Comparison of ENCODE assay signal across 18 mouse cellular contexts in the genomic region with DNA sequence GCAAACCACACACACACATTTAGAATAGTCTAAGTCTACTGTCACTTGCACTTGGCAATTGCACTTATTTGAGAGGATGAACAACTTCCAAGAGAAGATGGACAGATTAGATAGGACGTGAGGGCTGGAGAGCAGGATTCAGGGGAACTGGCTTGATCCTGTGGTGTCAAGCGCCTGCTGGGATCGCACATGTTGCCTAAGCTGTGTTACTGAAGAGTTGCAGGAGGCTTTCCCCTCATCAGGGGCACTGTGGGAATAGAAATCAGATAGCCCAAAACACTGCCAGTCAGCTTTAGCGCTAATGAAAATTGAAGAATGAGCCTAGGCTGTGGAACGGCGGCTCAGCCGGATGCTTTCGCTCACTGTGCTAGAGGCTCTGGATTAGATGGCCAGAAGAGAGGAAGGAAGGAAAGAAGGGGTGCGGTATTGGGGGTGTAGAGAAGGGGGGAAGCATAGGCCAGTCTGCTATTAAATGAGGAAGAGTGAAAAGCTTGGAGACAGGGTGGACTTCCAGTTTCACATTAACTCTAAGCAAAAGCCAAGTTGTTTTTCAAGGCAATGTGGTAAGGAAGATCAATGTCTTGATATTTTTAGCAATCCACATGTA. TPM values are rescaled to one million over a fixed set of nuclear protein-coding genes. Genes with fewer than 3 reads are reported as not detected.
A peak's percentile ranks its signal among the peaks of the same experiment; 100 is the strongest.
DNase-seq lines count a peak whose midpoint lies in the region; ATAC-seq lines count a peak whose summit lies in the region.
"Had no signal": no experiment of that assay in that cellular context is flagged by ENCODE, and none has a peak within 500 bp of the region (broad histone marks: within the 10 kb centered on the region; RNA-seq: fewer than 3 reads in every experiment).

No protein-coding gene starts in this region.

- H3K9ac ChIP-seq in hindbrain, embryonic 13.5 days, result no peak overlapping the region
- no peak overlapping the region for H3K9ac ChIP-seq in kidney, embryonic 16.5 days (replicated peaks; ENCODE audit: low read length)
- H3K9ac ChIP-seq: embryonic facial prominence, embryonic 12.5 days; neural tube, embryonic 15.5 days had no signal

- no peak overlapping the region for H3K4me2 ChIP-seq in hindbrain, embryonic 13.5 days
- H3K4me2 ChIP-seq in kidney, embryonic 16.5 days (replicated peaks; ENCODE audit: low read depth, low read length), result no peak overlapping the region
- H3K4me2 ChIP-seq: embryonic facial prominence, embryonic 12.5 days; neural tube, embryonic 15.5 days had no signal

- ATAC-seq in megakaryocyte, adult 5-6 weeks (ENCODE audit: poor library complexity, severe bottlenecking), result peak; percentile 89
- no peak for ATAC-seq in hindbrain, embryonic 13.5 days (ENCODE audit: low FRiP score)
- ATAC-seq in kidney, embryonic 16.5 days (ENCODE audit: low FRiP score, low TSS enrichment), result no peak
- ATAC-seq: forebrain, embryonic 14.5 days; midbrain, embryonic 16.5 days had no signal

- H3K9me3 ChIP-seq in hindbrain, embryonic 13.5 days, result no peaks in the 10 kb centered on the region
- no peaks in the 10 kb centered on the region for H3K9me3 ChIP-seq in kidney, embryonic 16.5 days (ENCODE audit: low read length)
- H3K9me3 ChIP-seq: embryonic facial prominence, embryonic 12.5 days; neural tube, embryonic 15.5 days had no signal

- no peaks in the 10 kb centered on the region for H3K4me1 ChIP-seq in hindbrain, embryonic 13.5 days (replicated peaks)
- no peaks in the 10 kb centered on the region for H3K4me1 ChIP-seq in kidney, embryonic 16.5 days (ENCODE audit: insufficient read depth, low read length)
- H3K4me1 ChIP-seq: embryonic facial prominence, embryonic 12.5 days; neural tube, embryonic 15.5 days had no signal

- no peak overlapping the region for H3K4me3 ChIP-seq in hindbrain, embryonic 13.5 days
- H3K4me3 ChIP-seq in kidney, embryonic 16.5 days (ENCODE audit: low read length), result no peak overlapping the region
- H3K4me3 ChIP-seq: embryonic facial prominence, embryonic 12.5 days; erythroblast, embryonic 14.5 days; neural tube, embryonic 15.5 days had no signal

- 87% methylated on average over 9 of the region's 9 CpGs for WGBS in hindbrain, embryonic 13.5 days
- WGBS in kidney, embryonic 16.5 days, result 77% methylated on average over 9 of the region's 9 CpGs

- no peak overlapping the region for H3K27ac ChIP-seq in hindbrain, embryonic 13.5 days
- H3K27ac ChIP-seq in kidney, embryonic 16.5 days (ENCODE audit: low read length), result no peak overlapping the region
- H3K27ac ChIP-seq: embryonic facial prominence, embryonic 12.5 days; neural tube, embryonic 15.5 days had no signal

- H3K36me3 ChIP-seq in hindbrain, embryonic 13.5 days, result no peaks in the 10 kb centered on the region
- no peaks in the 10 kb centered on the region for H3K36me3 ChIP-seq in kidney, embryonic 16.5 days (ENCODE audit: insufficient read depth, low read length)
- H3K36me3 ChIP-seq: embryonic facial prominence, embryonic 12.5 days; neural tube, embryonic 15.5 days had no signal

- peak; percentile 71 for DNase-seq in brain, adult 2 months (ENCODE audit: low read depth, low spot score)
- peak; percentile 75 for DNase-seq in cerebellum, adult 11-12 months
- DNase-seq in cerebellum, postnatal 14 days, result peak; percentile 53 to 79
- DNase-seq in spleen, postnatal 14 days (ENCODE audit: low spot score in 2 of 2), result no peak
- DNase-seq: adrenal gland, adult 2 months; gastrocnemius, postnatal 14 days; kidney, adult 9 months; lung, postnatal 10 days had no signal

- no peaks in the 10 kb centered on the region for H3K27me3 ChIP-seq in hindbrain, embryonic 13.5 days
- no peaks in the 10 kb centered on the region for H3K27me3 ChIP-seq in kidney, embryonic 16.5 days (ENCODE audit: insufficient read depth, low read length)
- H3K27me3 ChIP-seq: embryonic facial prominence, embryonic 12.5 days; neural tube, embryonic 15.5 days had no signal

RNA-seq across cellular contexts. Expression of a gene that starts 9.2 kb away (rescaled TPM):
- not detected in 2 replicates for total RNA-seq in megakaryocyte, adult 5-6 weeks (2015)
- total RNA-seq in megakaryocyte, adult 5-6 weeks (2017), result 0.04 and 0.33 TPM in 2 replicates
- polyA plus RNA-seq in hindbrain, embryonic 13.5 days (2015; fragmentation: Nextera tagmentation; extraction: Ambion mirVana), result not detected in 2 replicates
- 1.6 and 2.2 TPM in 2 replicates for polyA plus RNA-seq in kidney, embryonic 16.5 days (2015; fragmentation: Nextera tagmentation; extraction: Ambion mirVana)
- total RNA-seq: layer of hippocampus, postnatal 25 days had no signal
- polyA plus RNA-seq: erythroblast, embryonic 14.5 days; hindbrain, embryonic 11.5 days had no signal

RNA-seq across cellular contexts. Expression of a gene that starts 12.1 kb away (rescaled TPM):
- 9.3 and 16.0 TPM in 2 replicates for total RNA-seq in megakaryocyte, adult 5-6 weeks (2015)
- 13.4 and 13.9 TPM in 2 replicates for total RNA-seq in megakaryocyte, adult 5-6 weeks (2017)
- polyA plus RNA-seq in hindbrain, embryonic 13.5 days (2015; fragmentation: Nextera tagmentation; extraction: Ambion mirVana), result 3.1 and 3.3 TPM in 2 replicates
- 6.3 and 7.8 TPM in 2 replicates for polyA plus RNA-seq in kidney, embryonic 16.5 days (2015; fragmentation: Nextera tagmentation; extraction: Ambion mirVana)

Comparison
In these comparisons a context has a peak if more than half of its experiments do, and no peak if none do; other contexts are left out.
1. DNase-seq: peak in brain, adult 2 months (single experiment), cerebellum, adult 11-12 months (single experiment) and cerebellum, postnatal 14 days (2 of 2); none in spleen, postnatal 14 days (0 of 2).